Mouse (Mus musculus) heart, embryonic 15.5 days (tissue): ENCODE data around the gene Atp8a2. TPM values are rescaled to one million over a fixed set of nuclear protein-coding genes. Genes with fewer than 3 reads are reported as not detected.

Experiments
- ATAC-seq: fragments of 200-750 bp; cut with Nextera tagmentation; replicated peaks from 2 replicates; pipeline ENCODE4 v1.8.0; 2017; ENCODE audit warnings: low read depth, moderate TSS enrichment; ENCODE audit not compliant: insufficient number of reproducible peaks, insufficient read depth, low FRiP score
- H3K27ac ChIP-seq: fragments of 300-500 bp; sonication (generic); 2 replicates; pipeline ENCODE4 v1.5.1; 2015; ENCODE audit warnings: mild to moderate bottlenecking, inconsistent platforms
- H3K27me3 ChIP-seq: fragments of 300-500 bp; sonication (generic); 2 replicates; pipeline ENCODE4 v1.6.1; 2015; ENCODE audit warnings: inconsistent platforms
- H3K36me3 ChIP-seq: fragments of 300-500 bp; sonication (generic); 2 replicates; pipeline ENCODE4 v1.6.1; 2015; ENCODE audit warnings: mild to moderate bottlenecking, inconsistent platforms
- H3K4me1 ChIP-seq: fragments of 300-500 bp; sonication (generic); replicated peaks from 2 replicates; pipeline ENCODE4 v1.6.1; 2015; ENCODE audit warnings: inconsistent platforms
- H3K4me2 ChIP-seq: fragments of 300-500 bp; sonication (generic); 2 replicates; pipeline ENCODE4 v1.6.1; 2015; ENCODE audit warnings: inconsistent platforms, mild to moderate bottlenecking, moderate library complexity
- H3K4me3 ChIP-seq: fragments of 300-500 bp; sonication (generic); 2 replicates; pipeline ENCODE4 v1.5.1; 2015; ENCODE audit warnings: mild to moderate bottlenecking, inconsistent platforms
- H3K9ac ChIP-seq: fragments of 300-500 bp; sonication (generic); 2 replicates; pipeline ENCODE4 v1.6.1; 2015; ENCODE audit warnings: mild to moderate bottlenecking, inconsistent platforms
- H3K9me3 ChIP-seq: fragments of 300-500 bp; sonication (generic); replicated peaks from 2 replicates; pipeline ENCODE4 v1.6.1; 2016; ENCODE audit warnings: inconsistent platforms
- WGBS: fragments of 180-500 bp; shearing (Covaris S2); methylation state at CpG from one replicate; pipeline ENCODE4 v1.1.7; 2015; ENCODE audit warnings: mixed read lengths; 5-methylcytosine and 5-hydroxymethylcytosine counted together
- polyA plus RNA-seq: library from polyadenylated mRNA; unstranded; fragments of >200 nt; fragmentation: Nextera tagmentation; extraction: Ambion mirVana; gene quantifications from 2 replicates; pipeline ENCODE4 v1.2.1, GENCODE M21; 2015

Gene Atp8a2
- polyA plus RNA-seq, 1 experiment from 2014 or later: 6.1 TPM

DNA sequence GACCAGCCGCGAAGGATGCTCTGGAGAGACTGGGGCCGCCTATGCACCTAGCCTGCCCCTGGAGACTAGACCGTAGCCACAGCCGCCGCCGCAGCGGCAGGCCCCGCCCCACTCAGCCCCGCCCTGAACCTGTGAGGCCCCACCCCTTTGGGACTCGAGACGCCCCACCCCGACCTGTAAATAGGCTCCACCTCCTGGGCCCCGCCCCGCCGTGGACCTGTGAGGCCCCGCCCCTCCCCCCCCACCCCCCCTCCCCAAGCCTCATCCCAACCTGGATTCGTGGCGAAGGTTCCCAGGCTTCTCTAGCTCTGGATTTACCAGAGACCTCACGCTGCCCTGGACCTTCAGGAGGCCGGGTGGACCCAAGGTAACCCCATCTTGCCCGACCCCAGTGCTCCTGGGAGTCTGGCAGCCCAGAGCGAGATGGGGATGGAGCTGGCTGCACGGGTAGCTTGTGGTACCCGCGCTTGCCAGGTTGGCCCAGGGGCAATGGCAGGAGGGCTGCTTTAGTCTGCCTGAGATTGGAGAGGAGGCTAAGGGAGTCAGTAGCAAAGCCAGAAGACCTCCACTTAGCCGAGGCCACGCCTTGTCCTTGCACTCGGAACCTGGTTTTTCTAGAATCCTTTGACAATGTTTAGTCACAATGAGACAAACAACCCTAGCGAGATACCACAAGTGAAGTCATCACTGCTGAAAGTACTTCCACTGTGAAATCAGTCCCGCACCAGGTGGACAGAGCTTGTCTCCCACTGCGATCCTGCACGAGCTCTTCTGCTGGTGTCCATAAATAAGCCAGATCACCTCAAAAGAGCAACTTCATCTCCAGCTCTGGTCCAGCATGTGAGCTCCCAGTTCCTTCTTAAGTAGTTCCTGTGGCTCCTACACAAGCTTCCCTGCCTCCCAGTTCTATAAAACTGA, 109.9 kb downstream of the Atp8a2 start:
- WGBS: 12% methylated on average over 29 of the region's 33 CpGs
- H3K4me2 ChIP-seq: peak overlapping the region; percentile 77
- H3K27me3 ChIP-seq: peaks cover 7% of the 10 kb centered on the region; the same call in 1 of the 2 replicates
- H3K4me3 ChIP-seq: peak overlapping the region; percentile 47
- 0 out of 2 replicates have a peak overlapping the region, but pooled peaks have one; percentile 38 for H3K9ac ChIP-seq
- no peak overlapping the region for H3K27ac ChIP-seq
- H3K4me1 ChIP-seq: peaks cover 7% of the 10 kb centered on the region
- peak; percentile 47 for ATAC-seq
- no peaks in the 10 kb centered on the region for H3K36me3 ChIP-seq
- no peaks in the 10 kb centered on the region for H3K9me3 ChIP-seq

DNA sequence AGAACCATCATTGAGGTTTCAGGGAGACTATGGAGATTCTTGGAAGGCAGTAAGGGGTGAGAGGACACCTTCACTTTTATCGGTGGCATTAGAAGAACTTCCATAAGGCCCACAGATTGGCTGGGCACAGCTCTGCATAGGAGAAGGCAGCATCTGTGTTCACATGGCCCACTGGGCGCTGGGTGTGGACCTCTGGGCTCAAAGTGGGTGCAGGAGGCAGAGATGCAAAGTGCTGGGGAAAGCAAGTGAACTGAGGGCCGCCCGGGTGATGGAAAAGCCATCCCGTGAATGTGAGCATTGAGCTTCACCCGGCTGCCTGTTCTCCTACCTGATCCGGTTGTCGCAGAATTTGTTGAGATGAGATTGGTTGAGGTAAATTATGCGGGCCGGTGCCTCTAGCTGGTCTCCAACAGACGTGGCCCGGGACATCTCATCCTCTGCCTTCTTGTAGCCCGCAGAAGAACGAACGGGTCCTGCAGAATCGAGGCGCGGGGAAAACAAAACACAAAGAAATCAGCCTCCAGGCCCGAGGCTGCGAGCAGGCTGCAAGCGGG, 110.6 kb downstream of the Atp8a2 start:
- WGBS: 5% methylated on average over 21 of the region's 21 CpGs
- Histone ChIP-seq H3K9ac (0 out of 2 replicates have a peak overlapping the region, but pooled peaks have one; percentile 38), H3K4me3 (peak overlapping the region; percentile 47), H3K4me1 (peaks cover 7% of the 10 kb centered on the region), H3K9me3 (no peaks in the 10 kb centered on the region), H3K27ac (no peak overlapping the region), H3K4me2 (peak overlapping the region; percentile 77), H3K36me3 (no peaks in the 10 kb centered on the region), H3K27me3 (peaks cover 7% of the 10 kb centered on the region; the same call in 1 of the 2 replicates)
- ATAC-seq: no peak

DNA sequence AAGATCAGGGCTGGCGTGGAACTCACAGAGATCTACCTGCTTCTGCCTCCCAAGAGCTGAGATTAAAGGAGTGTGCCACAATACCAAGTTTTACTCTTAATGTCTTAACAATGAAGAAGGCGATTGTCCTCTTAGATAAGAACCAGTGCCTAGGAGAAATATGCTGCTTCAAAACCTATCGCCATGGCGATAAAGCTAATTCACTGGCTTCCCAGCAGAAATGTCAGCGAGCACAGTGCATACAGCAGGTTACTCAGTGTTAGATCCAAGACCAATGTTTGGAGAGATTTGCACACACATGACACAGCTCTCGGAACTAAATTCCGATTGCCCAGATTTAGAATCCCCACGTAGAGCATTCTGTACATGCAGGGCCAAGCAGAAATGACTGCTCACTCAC, 114.2 kb downstream of the Atp8a2 start:
- no peaks in the 10 kb centered on the region for H3K9me3 ChIP-seq
- peaks cover 4% of the 10 kb centered on the region; the same call in 1 of the 2 replicates for H3K27me3 ChIP-seq
- no peaks in the 10 kb centered on the region for H3K36me3 ChIP-seq
- no peak for ATAC-seq
- no peak overlapping the region for H3K9ac ChIP-seq
- WGBS: 79% methylated on average over 8 of the region's 8 CpGs
- no peak overlapping the region for H3K27ac ChIP-seq
- H3K4me2 ChIP-seq: no peak overlapping the region
- peaks cover 7% of the 10 kb centered on the region for H3K4me1 ChIP-seq
- no peak overlapping the region for H3K4me3 ChIP-seq

DNA sequence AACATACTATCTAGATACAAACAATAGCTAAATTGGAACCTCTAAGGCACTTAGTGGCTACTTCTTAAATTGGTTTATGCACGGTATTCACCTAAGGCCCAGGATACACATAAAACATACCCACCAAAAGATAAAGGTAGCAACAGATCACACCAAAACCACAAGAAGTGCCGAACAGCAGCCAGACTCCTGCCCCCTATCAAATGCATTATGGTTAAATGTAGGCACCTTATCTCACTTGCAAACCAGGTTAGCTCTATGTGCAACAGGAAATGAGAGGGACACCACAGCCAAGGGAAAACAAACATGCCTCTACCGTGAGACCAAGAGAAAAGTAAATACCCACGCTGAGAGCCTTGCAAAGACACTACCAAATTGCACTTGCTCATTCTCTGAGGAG, 124.5 kb downstream of the Atp8a2 start:
- Histone ChIP-seq H3K4me1 (no peaks in the 10 kb centered on the region), H3K36me3 (no peaks in the 10 kb centered on the region), H3K27ac (no peak overlapping the region), H3K4me2 (no peak overlapping the region), H3K9me3 (no peaks in the 10 kb centered on the region), H3K27me3 (no peaks in the 10 kb centered on the region), H3K4me3 (no peak overlapping the region), H3K9ac (no peak overlapping the region)
- no peak for ATAC-seq
- 62% methylated on average over 4 of the region's 4 CpGs for WGBS

DNA sequence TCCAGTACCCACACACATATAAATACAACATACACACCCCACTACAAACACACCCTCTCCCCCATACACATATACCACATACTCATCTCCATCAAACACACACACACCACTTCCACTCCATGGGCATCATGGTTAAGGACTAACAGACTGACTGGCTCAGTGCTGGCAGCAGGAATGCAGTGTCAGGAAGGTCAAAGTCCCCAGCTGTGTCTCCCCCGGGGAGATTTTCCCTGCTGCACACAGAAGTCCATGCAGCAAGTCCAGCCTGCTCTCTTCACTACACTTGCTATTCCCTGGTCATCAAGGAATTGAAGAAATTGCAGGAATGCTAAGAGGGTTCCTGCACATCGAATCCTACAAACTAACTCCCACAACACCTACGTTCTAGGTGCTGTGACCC, 131.8 kb downstream of the Atp8a2 start:
- no peak for ATAC-seq
- no peaks in the 10 kb centered on the region for H3K36me3 ChIP-seq
- no peaks in the 10 kb centered on the region for H3K9me3 ChIP-seq
- H3K9ac ChIP-seq: no peak overlapping the region
- WGBS: 52% methylated on average over 3 of the region's 3 CpGs
- no peaks in the 10 kb centered on the region for H3K27me3 ChIP-seq
- H3K27ac ChIP-seq: no peak overlapping the region
- no peak overlapping the region for H3K4me2 ChIP-seq
- no peak overlapping the region for H3K4me3 ChIP-seq
- no peaks in the 10 kb centered on the region for H3K4me1 ChIP-seq

DNA sequence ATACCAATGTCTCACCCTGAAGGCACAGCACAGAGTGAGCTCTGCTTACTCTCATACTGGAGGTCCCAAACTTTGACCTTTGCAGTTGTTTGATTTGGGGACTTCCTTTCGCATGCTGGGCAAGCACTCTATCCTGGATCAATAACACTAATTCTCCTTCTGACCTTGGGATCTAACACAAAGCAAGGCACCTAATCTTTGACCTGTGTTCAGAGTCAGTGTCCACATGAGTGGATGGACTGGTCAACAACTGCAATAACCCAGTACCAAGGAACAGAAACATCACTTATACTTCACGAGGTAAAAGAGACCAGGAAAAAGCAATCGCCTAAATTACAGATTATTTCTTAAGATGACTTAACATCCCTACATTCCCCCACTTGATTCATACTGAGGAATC, 136.0 kb downstream of the Atp8a2 start:
- 85% methylated on average over 3 of the region's 3 CpGs for WGBS
- no peak overlapping the region for H3K27ac ChIP-seq
- H3K4me1 ChIP-seq: no peaks in the 10 kb centered on the region
- H3K9ac ChIP-seq: no peak overlapping the region
- no peaks in the 10 kb centered on the region for H3K27me3 ChIP-seq
- H3K9me3 ChIP-seq: no peaks in the 10 kb centered on the region
- ATAC-seq: no peak
- H3K36me3 ChIP-seq: no peaks in the 10 kb centered on the region
- H3K4me2 ChIP-seq: no peak overlapping the region
- no peak overlapping the region for H3K4me3 ChIP-seq

DNA sequence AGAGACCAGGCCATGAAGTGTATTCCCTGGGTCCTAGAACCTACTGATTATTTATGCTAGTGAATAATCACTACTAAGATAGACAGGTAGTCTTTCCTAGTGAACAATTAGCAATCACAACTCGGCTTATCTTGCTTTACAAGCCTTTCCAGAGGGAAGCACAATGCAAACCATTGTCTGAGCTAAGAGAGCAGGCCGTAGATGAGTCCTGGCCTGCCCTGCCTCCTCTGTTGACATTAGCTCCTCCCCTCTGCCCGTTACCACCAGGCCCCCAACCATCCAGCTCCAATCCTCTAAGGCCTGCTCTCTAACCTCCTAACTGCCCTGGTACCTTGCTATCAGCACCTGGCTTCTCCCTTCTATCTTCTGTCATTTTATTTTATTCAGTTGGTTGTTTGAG, 138.1 kb downstream of the Atp8a2 start:
- H3K4me2 ChIP-seq: no peak overlapping the region
- H3K36me3 ChIP-seq: no peaks in the 10 kb centered on the region
- no peak for ATAC-seq
- no peak overlapping the region for H3K9ac ChIP-seq
- H3K4me1 ChIP-seq: no peaks in the 10 kb centered on the region
- H3K27ac ChIP-seq: no peak overlapping the region
- no peaks in the 10 kb centered on the region for H3K9me3 ChIP-seq
- no peaks in the 10 kb centered on the region for H3K27me3 ChIP-seq
- H3K4me3 ChIP-seq: no peak overlapping the region
- 40% methylated on average over 3 of the region's 3 CpGs for WGBS

DNA sequence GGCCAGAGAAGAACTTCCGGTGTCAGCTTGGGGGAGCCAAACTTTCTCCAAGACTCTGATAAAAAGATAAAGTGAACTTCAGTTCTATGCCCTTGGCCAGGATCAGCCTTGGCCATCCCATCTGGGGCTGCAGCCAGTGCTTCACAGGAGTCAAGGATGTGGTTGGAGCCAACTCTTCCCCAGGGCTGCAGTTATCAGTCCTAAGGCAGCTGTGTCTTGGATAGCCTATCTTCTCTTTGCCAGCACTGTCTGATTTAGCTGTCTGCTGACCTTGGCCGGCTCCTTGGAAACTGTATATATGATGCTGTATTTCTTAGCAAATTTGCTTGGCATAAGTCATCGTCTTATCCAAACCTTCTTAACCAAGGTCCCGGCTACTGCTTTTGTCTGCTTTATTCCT, 141.7 kb downstream of the Atp8a2 start:
- H3K4me1 ChIP-seq: no peaks in the 10 kb centered on the region

DNA sequence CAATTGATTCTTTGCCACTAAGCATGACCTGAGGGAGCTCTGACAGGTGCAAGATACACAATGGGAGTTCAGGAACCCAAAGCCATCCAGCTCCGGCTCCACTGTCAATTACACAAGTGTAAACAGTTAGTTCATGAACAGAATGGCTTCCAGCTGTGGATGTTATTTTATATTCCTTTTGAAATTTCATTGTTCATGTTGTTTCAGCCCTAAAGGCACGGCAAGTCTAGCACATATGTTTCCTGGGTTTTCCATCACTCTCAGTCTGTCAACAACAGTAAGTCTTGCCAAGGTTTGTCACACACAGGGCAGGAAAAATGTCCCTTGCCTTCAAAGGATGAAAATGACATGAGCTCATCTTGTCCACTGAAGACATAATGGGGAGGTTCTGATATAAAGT, 166.3 kb downstream of the Atp8a2 start:
- Histone ChIP-seq H3K27me3 (no peaks in the 10 kb centered on the region), H3K4me2 (no peak overlapping the region), H3K9ac (no peak overlapping the region), H3K36me3 (no peaks in the 10 kb centered on the region), H3K4me1 (peaks cover 13% of the 10 kb centered on the region), H3K4me3 (no peak overlapping the region), H3K27ac (no peak overlapping the region), H3K9me3 (no peaks in the 10 kb centered on the region)
- ATAC-seq: no peak
- WGBS: 48% methylated on average over 2 of the region's 2 CpGs

More for the DNA sequence above, 141.7 kb downstream of the Atp8a2 start:
- 79% methylated on average over 4 of the region's 4 CpGs for WGBS
- no peaks in the 10 kb centered on the region for H3K27me3 ChIP-seq
- H3K9me3 ChIP-seq: no peaks in the 10 kb centered on the region
- H3K27ac ChIP-seq: no peak overlapping the region
- H3K4me3 ChIP-seq: no peak overlapping the region
- no peak overlapping the region for H3K4me2 ChIP-seq
- H3K9ac ChIP-seq: no peak overlapping the region
- H3K36me3 ChIP-seq: no peaks in the 10 kb centered on the region
- no peak for ATAC-seq

DNA sequence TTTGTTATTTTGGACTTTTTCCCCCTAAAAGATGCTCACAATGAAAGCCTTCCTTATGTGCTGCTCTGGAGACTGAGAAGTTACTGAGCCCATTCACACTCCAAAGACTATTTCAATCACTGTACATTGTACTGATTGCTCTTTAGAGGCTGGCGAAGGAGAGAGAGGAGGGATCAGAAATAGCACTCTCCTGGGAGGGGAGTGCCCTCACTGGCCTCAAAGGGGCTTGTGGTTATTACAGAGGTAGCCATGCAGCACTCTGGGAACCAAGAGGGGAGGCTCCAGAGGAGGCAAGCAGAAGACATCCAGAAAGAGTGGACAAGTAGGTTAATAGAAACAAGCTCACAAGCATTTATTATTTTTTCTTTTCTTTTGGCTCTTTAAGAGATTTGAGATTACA, 169.8 kb downstream of the Atp8a2 start:
- Histone ChIP-seq H3K4me3 (no peak overlapping the region), H3K27me3 (no peaks in the 10 kb centered on the region), H3K36me3 (no peaks in the 10 kb centered on the region), H3K4me1 (peaks cover 13% of the 10 kb centered on the region), H3K9ac (no peak overlapping the region), H3K9me3 (no peaks in the 10 kb centered on the region), H3K27ac (peak overlapping the region; percentile 67), H3K4me2 (peak overlapping the region; percentile 17)
- 28% methylated on average over 1 of the region's 1 CpGs for WGBS
- ATAC-seq: peak; percentile 58; the same call in 1 of the 2 replicates

DNA sequence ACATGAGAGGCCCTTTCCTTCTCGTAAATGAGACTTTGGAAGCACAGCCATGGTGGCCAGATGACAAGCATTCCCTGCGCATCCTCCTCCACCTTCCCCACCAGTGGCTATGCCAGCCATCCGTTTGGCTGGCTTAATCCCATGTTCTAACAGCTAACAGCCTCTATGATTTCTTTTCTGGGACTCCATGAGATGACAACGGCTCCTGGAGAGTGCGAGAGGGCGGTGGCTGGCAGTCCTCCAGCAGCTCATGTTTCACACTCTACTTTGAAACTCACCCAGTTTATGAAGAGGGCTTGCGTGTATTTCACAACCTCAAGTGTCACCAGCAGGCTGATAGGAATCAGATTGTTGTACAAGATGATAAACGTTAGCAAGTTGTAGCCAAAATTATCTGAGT, 170.3 kb downstream of the Atp8a2 start:
- peak overlapping the region; percentile 67 for H3K27ac ChIP-seq
- ATAC-seq: peak; percentile 78

More for the DNA sequence above, 170.3 kb downstream of the Atp8a2 start:
- Histone ChIP-seq H3K9me3 (no peaks in the 10 kb centered on the region), H3K4me1 (peaks cover 13% of the 10 kb centered on the region), H3K27me3 (no peaks in the 10 kb centered on the region), H3K4me3 (no peak overlapping the region), H3K9ac (no peak overlapping the region), H3K36me3 (no peaks in the 10 kb centered on the region), H3K4me2 (peak overlapping the region; percentile 17)
- WGBS: 23% methylated on average over 8 of the region's 8 CpGs
